Mouse (Mus musculus) heart, adult 11 months (tissue): ENCODE results near the gene Hsd11b2.
A peak's percentile ranks its signal among the peaks of the same experiment; 100 is the strongest.

Experiments used
- DNase-seq: peaks from one replicate; pipeline ENCODE4 v3.0.0; 2022

The Hsd11b2 gene

GRCm38 (mm10) chr8:105518436-105519313, at the start of gene Hsd11b2:
Hsd11b2 (plus strand) TSS chr8:105518755.
- DNase-seq, result peak; percentile 95

DNA sequence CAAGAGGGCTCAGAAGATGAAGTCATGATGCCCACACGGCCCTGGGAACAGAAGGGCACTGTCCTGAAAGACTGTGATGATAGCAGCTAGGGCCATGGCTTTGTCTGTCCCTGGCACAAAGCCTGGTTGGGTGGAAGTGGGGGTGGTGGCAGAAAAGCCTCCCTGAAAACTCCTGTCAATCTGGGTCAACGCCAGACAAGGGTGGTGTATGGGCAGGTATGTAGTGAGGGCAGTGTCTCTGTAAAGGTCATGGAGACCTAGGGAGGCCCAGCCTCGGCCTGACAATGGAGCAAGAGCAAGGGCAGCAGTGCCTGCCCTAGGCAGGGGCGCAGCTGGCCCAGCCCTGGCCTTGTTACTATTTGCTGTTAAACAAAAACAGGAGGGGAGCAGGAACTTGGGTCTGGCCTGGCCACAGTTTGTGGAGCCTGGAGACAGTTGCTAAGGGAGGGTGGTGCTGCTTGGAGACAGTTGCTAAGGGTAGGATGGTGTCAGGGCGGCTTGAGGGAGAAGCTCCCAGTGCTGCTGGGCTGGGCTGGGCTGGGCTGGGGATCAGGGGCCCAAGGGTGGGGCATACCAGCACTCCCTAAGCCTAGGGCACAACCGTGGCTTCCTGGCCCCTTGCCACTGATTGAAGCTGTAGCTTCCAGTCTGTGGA, 49.4 kb upstream of the Hsd11b2 start:
- peak; percentile 98 for DNase-seq

DNA sequence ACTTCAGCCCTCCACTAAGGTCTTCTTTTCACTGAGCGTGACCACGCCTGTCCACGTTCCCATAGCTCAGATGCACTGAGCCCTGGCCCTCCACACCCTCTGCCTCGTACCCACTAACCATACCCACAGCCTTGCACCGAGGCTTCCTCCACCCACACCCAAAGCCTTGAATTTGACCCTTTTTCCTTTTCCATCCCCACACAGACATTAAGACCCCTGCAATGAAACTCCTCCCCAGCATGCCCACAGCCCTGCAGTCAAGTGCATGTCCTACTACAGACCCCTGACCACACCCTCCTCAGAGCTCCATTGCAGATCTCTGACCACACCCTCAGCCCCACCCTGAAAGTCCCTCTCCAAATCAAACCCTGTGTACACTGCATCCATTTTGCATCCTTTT, 48.7 kb upstream of the Hsd11b2 start:
- DNase-seq, result peak; percentile 94

DNA sequence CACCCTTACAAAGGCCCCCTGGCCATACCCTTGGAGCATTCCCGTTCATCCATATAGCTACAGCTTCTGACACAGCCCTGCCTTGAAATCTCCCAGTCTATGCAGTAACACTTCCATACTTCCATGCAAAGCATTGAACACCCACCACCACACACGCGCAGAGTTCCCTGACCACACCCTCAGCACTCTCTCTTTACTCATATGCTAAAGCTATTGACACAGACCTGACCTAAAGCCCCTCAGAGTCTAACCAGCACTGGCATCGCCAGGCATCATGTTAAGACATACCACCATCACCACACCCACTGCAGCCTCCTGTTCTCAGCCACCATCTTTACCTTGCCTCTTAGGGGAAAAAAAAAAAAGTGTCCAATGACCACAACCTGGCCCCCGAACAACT, 48.3 kb upstream of the Hsd11b2 start:
- peak; percentile 92 for DNase-seq

DNA sequence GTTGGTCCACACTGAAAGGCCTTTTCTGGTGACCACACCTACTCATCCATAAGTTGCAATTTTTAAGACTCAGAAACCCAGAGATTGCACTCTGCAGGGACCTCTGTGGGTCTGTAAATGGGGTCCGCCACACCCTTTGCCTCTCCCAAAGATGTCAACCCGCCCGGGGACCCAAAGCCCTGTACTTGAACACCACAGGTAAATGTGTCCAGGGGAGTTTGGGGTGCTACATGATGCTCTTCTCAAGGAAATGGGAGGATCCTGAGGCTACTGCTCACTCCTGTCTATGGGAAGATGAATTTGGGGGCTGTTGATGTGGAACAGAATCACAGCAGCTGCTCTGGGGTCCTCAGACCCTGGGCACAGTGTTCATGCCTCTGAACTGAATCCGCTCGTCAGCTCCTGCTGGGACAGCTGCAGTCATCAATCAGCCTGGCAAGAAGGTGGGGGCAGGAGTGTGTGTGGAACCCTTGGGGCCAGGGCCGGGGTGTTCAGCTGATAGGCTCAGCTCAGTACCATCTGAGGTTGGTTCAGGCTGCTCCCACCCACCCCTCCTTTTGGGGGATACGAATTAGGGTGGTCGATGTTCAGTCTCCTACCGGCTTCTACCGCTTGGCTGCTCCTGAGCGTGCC, 47.8 kb upstream of the Hsd11b2 start:
- peak; percentile 95 for DNase-seq

- DNase-seq, result peak; percentile 100
Measured at GRCm38 (mm10) chr8:105471314-105472015, 47.1 kb upstream of the Hsd11b2 start, which contains the start of gene Tppp3. Tppp3 (minus strand) TSS chr8:105471526.

- DNase-seq, result peak; percentile 92
Measured at GRCm38 (mm10) chr8:105472414-105472932, 46.1 kb upstream of the Hsd11b2 start.

DNA sequence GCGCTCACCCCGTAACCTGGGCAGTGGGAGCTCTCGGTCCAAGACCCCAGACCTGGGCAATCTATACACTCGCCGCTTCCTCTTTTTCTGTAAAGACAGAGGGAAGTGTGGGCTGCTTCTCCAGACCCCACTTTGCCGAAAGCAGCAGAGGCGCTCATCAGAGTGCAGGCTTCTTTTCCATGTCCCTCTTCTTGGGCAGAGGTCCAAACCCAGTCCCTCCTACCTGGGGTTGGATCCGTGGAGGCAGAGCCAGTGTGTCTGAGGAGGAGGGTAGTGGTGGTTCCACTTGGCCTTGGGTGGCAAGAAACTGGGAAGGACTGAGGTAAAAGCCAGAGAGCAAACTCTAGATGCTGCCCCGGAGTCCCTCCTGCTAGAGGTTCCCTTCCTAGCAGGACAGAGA, 45.6 kb upstream of the Hsd11b2 start:
- peak; percentile 94 for DNase-seq

DNA sequence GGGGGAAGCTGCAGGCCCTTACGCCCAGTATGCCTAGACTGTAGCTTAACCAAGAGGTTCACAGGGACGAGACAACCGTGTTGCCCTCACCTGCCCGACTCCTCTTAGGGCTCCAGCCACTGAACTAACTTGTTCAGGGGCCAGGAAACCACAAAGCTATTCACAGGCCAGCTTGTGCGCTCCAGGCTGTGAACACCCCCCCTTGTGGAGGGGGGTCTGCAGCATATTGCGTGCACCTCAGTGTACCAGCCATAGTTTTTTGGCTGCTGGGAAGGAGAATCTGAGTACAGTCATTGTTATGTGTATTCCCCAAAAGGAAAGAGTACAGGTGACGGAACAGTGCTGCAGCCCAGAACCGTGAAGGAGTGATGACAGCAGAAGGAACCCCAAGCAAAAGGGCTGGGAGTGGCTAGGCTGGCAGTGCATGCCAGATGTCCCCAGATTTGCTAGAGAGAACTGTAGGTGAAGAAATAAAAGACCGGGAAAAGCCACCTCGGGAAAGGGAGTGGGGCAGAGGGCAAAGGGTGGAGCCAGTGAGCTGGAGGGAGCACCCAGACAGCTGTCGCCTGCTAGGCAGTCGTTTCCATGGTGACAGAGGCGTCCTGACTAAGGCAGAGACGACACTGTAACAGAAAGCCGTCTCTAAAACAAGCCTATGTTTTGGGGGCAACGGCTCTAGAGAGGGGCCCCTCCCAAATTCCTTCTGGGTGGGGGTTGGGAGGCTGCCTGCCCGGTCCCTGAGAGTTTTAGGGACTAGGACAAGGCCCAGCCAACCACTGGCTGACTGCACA, 44.5 kb upstream of the Hsd11b2 start:
- peak; percentile 98 for DNase-seq

DNA sequence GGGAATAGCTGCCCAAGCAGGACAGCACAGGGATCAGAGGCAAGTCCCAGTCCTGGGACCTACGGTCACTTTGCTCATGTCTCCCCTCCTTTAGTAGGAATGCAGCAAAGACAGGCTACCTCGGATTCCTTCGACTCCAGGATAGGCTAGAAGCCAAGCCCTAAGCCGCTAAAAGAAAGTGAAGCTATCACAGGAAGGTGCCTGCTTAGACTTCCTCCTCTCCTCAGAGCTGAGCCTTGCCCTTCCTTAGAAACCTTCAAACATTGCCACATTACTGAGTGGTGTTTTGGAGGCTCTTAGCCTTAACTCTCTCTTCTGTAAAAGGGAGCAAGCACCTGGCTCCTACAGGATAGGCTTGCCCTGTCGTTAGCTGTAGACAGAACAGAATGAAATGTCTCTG, 43.9 kb upstream of the Hsd11b2 start:
- DNase-seq, result no peak

GRCm38 (mm10) chr8:105475254-105475653, 43.3 kb upstream of the Hsd11b2 start:
- DNase-seq, result peak; percentile 99

GRCm38 (mm10) chr8:105475742-105476141, 42.8 kb upstream of the Hsd11b2 start:
- peak; percentile 94 for DNase-seq

- DNase-seq, result peak; percentile 91
Measured at GRCm38 (mm10) chr8:105476161-105476560, 42.4 kb upstream of the Hsd11b2 start.

DNA sequence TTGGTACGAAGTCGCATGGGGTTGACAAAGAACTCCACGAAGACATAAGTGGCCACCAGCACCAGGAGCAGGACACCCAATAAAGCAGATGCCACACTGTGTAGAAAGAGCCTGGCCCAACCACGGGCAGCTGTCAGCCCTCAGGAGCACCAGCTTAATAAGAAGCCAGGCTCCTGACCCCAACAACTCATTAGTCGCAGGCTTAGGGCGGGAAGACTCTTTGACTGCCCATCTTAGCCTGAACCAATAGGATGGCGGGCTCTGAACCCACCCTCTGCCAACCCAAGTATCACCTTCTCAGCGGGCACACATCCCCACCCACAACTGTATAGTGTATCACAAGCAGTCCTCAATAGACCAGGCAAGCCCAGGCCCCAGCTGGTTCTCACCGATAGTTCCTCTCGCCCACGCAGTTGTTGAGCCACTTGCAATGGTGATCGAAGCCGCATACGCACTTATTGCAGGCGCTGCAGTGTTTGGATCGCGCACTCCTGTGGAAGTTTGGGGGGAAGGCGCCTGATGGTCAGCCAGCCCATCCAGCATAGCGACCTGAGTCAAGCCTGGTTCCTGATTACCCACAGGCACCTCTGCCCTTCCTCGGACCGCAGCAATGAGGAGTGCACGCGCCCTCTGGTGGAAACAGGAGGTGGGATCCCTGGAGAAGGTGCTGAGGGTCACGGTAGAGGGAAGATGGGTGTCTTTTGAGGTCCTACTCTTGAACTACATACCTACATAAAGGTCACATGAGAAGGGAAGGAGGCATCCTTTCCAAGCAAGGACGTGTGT, 41.7 kb upstream of the Hsd11b2 start:
- DNase-seq, result peak; percentile 96

- DNase-seq, result peak; percentile 92
Measured at GRCm38 (mm10) chr8:105477792-105478191, 40.8 kb upstream of the Hsd11b2 start.

DNA sequence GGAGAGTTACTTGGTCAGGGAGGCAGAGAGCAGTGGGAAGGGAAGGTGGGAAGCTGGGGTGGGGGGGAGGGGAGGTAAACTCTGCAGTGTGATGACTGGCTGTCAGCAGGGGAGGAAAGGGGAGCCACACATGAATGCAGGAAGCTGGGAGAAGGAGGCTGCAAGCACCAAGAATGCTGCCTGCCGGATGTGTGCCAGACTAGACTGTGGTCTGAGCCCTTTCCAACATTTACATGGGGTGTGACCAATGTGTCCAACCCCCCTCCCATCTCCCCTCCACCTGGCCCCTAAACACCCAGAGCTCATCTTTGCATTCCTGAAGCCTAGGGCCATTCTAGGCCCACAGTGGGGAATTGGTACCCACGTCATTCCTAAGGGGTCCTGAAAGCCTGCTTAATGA, 37.5 kb upstream of the Hsd11b2 start:
- DNase-seq, result peak; percentile 76

DNA sequence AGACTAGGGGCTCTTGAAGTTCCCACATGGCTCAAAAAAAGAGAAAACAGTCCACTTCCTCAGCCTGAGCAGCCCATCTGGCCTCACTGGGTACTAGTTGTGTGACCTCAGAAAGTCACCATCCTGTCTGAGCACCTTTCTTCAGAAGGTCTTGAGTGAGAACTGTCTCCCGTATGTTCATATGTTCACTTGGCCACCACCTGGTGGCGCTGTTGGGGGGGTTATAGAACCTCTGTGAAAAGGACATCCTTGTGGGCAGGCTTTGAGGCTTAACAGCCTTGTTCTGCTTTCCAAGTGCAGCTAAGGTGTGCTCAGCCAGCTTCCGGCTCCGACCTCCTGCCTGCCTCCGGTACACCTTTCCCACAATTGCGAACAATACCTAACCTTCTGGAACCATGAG, 37.1 kb upstream of the Hsd11b2 start:
- peak; percentile 78 for DNase-seq

GRCm38 (mm10) chr8:105482123-105482522, 36.4 kb upstream of the Hsd11b2 start:
- peak; percentile 90 for DNase-seq

DNA sequence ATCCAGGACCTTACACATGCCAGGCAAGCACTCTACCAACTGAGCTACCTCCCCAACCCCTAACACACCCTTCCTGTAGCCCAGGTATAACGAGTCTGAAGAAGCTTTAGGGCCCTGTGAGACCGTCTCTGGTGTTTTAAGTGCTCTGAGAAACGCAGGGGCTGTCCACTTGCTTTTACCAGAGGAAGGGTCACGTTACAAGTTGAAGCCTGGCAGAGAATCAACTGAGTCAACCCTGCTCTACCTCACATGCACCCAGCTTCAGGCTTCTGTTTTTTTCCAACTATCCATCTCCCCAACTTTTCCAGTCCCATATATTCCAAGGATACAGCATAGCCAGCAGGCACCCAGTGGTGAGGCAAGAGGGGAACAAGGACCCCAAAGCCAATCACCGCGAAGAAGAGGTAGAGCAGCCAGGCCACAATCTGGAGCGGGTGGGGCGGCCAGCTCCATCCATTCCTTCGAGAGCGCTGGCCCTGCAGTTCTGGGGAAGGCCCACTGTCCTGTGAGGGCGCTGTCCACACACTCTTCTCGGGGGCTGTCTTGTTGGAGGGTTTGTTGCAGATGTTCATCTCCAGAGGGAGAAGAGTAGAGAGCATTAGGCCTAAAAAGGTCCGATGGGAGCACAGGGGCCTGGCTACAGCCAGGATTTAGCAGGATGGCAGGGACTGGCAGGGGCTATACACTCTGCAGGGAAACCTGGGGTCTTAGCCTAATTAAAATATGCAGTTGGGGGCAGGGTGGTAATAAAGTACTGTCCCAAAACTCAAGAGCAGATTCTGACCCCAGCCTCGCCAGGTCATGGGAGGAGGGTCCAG, 35.1 kb upstream of the Hsd11b2 start:
- peak; percentile 97 for DNase-seq

GRCm38 (mm10) chr8:105484030-105484368, 34.6 kb upstream of the Hsd11b2 start:
- peak; percentile 95 for DNase-seq
